Mouse (Mus musculus): ENCODE data around the gene Ten1.
A peak's percentile ranks its signal among the peaks of the same experiment; 100 is the strongest.

Ten1 gene

DNA sequence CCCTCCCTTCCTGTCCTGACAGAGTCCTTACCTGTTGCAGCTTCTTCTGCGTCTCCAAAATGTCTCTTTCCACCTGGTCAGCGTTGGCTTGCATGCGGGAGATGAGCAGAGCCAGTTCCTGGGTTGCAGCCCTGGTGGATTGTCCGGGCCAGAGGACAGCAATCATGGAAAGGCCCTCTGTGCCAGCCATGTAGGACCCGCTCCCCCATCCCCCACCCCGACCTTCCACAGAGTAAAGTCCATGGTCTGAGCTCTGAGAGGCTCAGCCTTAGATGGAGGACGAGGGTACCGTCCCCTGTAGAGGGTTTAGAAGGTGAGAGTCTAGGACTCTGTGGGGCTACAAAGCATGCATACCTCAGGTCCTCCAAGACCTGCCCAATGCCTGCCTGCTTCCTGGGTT, 36.2 kb downstream of the Ten1 start:
- no peak for DNase-seq (ENCODE audit: low read depth in 2 of 2, low spot score in 2 of 2)

DNA sequence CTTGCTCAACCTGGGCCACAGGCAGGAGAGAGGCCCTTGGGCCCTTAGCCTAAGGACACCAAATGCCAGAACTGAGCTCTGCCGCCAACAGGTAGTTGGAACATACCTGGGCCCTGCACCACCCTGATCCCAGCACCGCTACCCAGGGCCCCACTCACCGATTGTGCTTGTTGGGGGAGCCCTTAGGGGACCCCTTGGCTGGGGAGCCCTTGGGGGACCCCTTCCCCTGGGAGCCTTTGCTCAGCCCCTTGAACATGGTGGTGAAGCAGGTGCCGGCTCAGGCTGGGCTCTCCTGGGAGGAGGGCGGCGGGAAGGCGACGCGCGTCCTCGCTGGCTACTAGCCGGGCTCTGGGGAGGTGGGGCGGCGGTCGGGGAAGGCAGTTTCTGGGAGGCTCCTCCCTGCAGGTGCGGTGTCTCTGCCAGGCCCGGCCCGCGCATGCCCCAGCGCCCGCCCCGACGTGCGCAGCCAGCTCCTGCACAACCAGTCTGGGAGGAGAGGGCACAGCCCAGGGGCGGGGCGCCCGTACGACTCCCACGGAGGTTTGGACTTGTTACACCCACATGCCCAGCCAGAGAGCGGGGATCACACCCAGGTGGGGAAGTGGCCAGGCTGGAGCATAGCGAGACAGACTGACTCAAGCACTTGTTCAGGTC, 39.2 kb downstream of the Ten1 start, which contains the start of gene Evpl:
Gene Evpl (minus strand): TSS at position 336 of the 654 bp plus-strand sequence.
- DNase-seq (ENCODE audit: low read depth in 2 of 2, low spot score in 2 of 2): peak in 1 of 2 experiments; percentile 20

DNA sequence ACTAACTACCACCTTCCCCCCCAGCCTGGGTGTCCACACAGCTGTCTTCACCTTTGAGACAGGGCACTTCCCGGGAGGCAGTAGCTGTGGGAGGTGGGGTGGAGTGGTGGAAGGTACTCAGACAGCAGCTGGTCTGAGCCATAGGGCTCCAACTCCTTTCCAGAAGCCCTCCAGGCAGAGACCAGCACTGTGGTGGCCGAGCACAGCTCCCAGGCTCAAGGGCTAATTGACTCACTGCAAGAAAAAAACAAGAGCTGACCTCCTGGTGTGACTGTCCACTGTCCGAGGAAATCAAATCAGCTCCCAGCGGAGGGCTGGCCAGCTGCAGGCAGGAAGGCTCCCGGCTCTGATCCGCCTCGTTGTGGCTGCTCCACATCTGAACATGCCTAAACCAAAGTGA, 41.1 kb downstream of the Ten1 start:
- no peak for DNase-seq (ENCODE audit: low read depth in 2 of 2, low spot score in 2 of 2)

DNA sequence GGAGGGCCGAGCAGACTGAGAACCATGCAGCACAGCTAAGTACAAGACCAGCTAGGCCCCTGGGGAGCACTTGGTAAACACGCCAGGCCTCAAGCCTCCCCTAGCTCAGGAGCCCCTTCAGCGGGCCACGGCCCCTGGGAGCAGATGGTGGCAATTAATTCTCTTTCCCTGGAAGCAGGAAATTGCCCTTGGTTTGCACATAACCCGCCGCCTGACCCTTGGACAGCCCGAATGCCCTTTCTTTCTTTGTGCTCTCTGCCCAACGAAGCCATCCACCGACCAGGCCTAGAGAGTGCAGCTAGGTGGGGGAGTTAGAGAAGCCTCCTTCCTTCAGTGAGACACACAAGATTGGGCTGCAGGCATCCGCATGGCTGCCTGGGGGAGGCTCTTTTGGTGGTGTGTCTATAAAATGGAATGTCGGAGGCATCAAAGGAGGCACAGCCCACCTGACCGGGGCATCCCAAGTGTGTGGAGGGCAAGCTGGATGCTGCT, 43.1 kb downstream of the Ten1 start:
- DNase-seq (ENCODE audit: low read depth in 2 of 2, low spot score in 2 of 2): no peak

DNA sequence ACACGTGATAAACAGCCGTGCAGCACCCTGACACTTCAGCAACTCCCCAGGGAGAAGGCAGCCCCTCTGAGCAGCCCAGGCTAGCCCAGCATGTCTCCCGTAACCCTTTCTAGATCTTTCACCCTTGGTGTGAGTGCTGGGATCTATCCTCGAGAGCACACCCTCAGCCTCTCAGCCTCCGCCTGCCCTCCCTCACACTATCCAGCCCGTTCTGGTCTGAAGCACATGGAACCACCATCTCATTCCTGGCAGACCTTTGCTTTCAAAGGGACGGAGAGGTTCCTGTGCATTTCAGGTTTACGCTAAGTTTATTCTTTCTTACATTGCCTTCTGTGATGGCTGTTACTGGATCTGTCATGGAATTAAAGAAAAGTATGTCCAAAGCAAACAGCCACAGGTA, 45.9 kb downstream of the Ten1 start:
- DNase-seq (ENCODE audit: low read depth in 2 of 2, low spot score in 2 of 2): no peak

DNA sequence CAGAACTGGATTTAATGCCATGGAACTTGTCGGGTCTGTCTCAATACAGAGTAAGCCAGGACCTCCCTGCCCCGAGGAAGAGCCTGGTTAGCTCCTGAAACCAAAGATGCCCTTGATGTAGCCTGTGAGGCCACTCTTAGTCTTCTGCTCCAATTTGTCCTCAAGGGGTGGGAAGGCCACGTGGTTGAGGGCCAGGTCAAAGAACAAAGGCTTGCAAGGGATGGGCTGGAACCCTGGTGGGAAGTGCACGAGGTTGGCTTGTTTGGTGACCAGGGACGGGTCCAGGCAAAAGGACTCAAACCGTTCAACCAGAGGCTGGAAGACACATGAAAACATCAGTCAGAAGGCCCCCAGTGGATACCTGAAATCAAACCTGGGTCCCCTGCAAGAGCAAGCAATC, 47.0 kb downstream of the Ten1 start:
- no peak for DNase-seq (ENCODE audit: low read depth in 2 of 2, low spot score in 2 of 2)

DNA sequence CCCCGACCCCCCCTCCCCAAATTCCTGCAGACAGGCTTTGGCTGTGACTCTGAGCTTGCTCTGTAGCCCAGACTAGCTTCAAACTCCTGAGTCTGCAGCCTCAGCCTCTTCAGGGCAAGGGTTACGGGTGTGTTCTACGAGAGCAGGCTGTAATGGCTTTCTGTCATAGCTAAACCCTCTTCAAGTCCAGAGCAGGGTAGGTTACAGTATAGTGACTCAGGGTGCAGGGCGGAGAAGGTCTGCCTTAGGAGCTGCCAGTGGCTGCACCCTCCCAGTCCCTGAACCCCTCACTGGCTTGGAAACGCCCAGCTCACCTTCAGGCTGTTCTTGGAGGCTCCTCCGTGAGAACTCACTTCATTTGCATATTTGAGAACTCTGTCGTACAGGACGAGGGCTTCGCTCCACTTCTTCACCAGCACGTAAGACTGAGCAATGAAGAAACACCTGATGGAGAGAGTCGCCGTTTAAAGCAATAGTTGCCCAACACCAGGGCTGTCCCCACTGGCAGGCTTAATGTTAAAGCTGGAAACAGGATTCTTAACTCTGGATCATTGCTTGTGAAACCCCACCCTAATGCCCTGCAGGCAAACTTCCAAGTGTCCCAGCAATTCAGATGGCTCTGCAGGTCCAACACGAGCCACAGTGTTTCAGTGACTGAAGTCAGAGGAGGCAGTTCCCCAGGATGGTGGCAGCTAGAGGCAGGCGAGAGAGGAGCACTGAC, 49.0 kb downstream of the Ten1 start:
- no peak for DNase-seq (ENCODE audit: low read depth in 2 of 2, low spot score in 2 of 2)

DNA sequence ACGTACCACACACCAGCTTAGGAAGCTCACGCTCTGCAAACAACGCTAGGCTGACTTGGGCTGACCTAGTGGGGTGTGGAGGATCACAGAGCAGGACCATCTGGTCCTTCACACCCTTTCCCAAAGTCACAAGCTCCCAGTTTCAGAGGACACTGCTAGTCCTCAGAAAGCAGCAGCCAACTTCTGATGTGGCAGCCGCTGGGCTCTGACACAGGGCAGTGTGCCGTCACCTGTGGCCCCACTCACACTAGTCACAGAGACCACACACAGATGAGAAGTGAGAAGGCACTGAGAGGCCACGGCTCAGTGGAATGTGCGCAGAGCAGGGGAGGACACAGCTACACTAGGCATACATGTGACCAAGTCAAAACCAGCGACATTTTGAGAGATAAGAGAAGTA, 52.2 kb downstream of the Ten1 start:
- no peak for DNase-seq (ENCODE audit: low read depth in 2 of 2, low spot score in 2 of 2)

DNA sequence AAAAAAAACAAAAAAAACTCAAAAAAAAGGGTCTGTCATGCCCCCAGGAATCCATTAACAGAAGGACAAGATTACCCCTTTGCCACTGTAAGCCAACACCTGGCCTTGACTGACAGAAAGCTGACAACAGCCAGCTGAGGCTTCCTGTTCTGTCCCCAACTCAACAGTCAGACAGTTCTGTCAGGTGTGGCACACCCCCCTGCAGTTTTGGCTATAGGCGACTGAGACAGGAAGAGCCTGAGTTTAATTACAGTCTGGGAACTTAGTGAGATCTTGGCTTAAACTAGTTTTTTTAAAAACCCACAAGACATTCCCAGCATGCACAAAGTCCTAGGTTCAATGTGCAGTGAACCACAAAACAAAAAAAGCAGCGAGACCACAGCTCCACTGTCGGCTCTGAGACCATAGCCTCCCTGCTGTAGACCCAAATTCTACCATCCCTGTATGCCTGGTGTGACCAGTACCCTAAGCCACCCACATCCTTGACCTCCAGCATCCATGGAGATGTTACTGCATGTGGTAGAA, 54.5 kb downstream of the Ten1 start:
- no peak for DNase-seq (ENCODE audit: low read depth in 2 of 2, low spot score in 2 of 2)

DNA sequence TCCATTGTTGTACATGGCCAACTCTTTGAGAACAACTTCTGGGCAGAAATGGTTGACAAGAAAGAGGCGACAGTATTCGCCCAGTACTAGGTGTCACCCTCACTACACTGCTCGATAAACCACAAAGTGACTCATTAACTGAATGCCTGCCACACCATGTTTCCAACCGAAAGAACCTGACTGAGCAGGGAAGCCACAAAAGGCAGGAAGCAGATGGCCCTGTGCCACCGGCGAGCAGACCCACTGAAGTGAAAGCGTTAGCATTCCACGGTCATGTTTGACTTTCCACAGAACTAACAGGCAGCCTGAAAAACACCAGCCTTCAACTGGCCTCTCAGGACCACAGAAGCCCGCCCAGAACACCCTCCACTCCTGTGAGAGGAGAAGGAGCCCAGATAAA, 56.0 kb downstream of the Ten1 start:
- no peak for DNase-seq (ENCODE audit: low read depth in 2 of 2, low spot score in 2 of 2)

DNA sequence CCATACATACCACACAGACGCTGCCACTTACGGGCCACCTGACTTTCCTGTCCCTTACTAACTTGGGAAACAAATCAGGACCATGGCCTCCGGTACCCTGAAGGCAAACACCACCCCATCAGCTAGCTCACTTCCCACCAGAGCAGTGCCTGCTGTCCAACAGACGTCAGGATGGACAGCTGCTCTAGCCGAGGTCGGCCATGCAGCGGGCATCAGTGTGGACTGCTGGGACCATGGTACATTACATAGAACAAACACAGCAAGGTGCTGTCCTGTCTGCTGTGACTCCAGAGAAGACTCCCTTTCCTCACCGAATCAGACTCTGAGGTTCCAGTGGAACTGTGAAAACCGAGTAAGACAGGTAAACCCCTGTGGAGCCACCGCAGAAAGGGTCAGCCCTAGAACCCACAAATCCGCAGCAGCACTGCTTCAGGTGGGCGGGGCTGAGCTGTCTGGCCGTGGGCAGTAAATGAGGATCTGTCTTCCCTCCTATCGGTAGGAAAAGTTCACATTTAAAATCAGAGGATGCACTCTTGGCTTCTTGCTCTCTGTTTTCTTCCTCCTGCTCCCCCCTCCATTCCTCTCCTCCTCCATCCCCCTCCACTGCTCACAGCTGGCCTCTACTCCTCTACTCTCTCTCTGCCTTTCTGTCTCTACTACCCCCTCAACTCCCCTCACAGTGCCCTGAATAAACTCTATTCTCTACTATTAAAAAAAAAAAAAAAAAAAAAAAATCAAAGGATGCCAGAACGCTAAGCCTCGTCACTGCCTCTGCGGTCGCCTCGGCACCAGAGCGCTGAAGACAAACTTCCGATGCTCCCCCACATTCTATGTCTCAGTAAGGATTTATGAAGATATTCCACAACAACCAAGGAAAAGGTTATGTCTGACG, 56.7 kb downstream of the Ten1 start:
- no peak for DNase-seq (ENCODE audit: low read depth in 2 of 2, low spot score in 2 of 2)

DNA sequence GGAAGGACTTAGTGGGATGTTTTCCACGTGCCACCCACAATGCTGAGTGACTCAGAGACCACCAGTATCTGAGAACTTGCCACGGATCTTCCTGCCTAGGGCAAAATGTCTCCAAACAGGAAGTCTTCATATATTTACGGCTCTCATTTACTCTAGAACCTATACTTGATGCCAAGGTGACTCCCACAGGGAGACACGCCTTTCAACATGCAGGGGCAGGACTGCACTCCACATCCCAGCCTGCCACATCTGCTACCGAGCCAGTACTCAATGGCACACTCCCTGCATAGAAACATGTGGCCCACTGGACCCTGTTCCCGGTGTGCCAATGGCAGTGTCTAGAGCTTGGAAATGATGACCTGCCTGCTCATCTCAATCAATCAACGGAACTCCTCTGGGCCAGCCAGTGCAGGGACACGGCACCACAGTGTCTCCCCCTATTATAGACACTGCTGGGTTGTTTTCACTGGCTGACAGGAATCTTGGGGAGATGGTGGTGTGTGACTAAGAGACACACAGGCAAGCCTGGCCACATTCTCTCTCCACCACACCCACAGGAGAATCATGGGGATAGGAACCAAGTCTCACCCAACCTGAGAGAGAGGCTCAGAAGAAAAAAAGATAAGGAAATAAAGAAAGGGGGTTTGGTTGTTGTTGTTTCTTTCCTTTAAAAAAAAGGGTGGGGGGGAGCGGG, 57.5 kb downstream of the Ten1 start:
- DNase-seq (ENCODE audit: low read depth in 2 of 2, low spot score in 2 of 2): no peak

DNA sequence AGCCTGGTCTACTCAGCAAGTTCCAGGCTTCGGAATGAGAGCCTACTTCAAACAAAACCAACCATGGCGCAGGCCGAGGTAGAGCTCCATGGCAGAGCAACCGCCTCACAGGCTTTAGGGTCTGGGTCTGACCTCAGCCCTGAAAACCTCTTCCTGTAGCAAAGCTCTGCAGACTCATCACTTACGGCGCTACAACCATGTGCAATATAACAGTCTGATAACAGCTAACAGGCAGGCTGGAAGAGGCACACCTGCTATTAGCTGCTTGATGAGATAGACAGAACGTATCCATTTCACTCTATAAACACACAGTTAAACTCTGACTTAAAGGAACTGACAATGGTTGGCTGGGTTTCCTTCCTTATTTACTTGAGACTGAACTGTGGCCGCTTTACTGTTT, 60.8 kb downstream of the Ten1 start:
- no peak for DNase-seq (ENCODE audit: low read depth in 2 of 2, low spot score in 2 of 2)

DNA sequence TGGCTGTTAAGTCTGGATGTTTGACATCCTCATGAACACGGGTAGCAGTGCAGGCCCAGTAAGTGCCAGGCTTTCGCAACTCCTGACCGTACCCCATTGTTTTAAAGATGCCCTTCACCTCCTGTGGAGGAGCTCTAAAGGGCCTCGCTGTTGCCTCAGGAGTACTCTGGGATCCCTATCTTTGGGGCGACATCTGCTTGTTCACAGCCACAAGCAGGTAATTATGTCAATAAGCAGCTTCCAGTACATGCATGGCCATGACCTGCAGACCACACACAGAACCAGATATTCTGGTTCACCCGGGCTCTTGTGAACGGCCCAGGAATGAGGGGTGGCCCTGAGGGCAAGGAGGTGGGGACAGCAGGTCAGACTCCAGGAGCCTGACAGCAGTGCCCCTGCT, 61.6 kb downstream of the Ten1 start:
- no peak for DNase-seq (ENCODE audit: low read depth in 2 of 2, low spot score in 2 of 2)

All from CD8-positive naive resting alpha-beta T cell, adult 2 months (primary cell).